Mouse (Mus musculus) T-cell, adult 66 days (primary cell): ENCODE measurements around the gene Fam43b. TPM values are rescaled to one million over a fixed set of nuclear protein-coding genes. Genes with fewer than 3 reads are reported as not detected.

Source experiments
- total RNA-seq, 2 experiments: library from RNA; stranded (reverse); gene quantifications; 3 replicates in 1 of 2; 4 replicates in 1 of 2; pipeline ENCODE4 v1.2.4; 2023

Gene Fam43b
- not detected for total RNA-seq

GRCm38 (mm10) chr4:138395971-138396645, at the start of gene Fam43b:
Gene Fam43b, minus strand, starts transcription at chr4:138396528.

DNA sequence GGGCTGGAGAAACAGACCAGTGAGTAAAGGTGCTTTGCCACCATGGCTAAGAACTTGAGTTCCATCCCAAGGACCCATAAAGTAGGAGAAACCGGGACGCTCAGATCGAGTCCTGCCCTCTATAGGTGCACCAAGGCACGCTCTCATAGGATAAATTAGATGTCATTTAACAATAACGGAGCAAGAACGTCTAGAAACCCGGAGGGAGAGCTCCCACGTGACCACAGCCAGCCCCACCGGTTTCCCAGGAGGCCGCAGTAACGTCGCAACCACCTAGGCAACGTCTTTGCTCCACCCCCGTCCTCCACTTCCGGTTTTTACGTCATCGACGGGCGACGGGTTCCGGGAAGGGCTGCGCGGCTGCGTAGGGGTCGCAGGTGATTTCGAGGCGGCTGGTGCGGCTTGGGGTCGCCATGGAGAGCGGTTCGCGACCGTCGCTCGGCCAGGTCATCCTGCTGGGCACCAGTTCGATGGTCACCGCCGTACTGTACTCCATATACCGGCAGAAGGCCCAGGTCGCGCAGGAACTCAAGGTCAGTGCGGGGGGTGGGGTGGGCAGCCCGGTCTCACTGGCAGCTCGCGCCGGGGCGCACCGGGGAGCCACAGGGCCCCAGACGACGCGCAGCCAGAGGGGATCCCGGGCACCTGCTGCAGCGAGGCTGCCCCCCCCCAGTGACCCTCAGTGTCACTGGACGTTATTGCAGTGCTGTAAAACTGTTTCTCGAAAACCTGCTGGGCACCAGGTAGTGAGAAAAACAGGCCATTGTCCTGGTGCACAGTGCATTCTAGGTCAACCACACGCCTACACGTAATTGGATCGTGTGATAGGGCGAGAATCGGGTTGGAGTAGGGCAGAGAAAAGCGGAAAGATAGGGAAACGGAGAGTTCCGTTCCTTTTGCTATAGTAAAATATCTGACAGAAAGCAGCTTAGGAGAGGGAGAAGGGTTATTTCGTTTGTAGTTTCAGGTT, 38.3 kb upstream of the Fam43b start, which contains the start of gene Mul1:
Gene Mul1, plus strand, starts transcription at position 325 of the 970 bp plus-strand sequence.

GRCm38 (mm10) chr4:138367641-138368497, 28.5 kb downstream of the Fam43b start, which contains the start of gene Cda:
Gene Cda, minus strand, starts transcription at chr4:138367992.

Other genes starting within 250 kb of the Fam43b start
- gene Hp1bp3, start 180.2 kb downstream of the Fam43b start, total RNA-seq: 100 to 1,000 TPM; 202 to 204 TPM
- 1 to 10 TPM in 1 of 2 experiments, under 1 TPM in 1; 0.82 to 2.1 TPM for gene Sh2d5, start 146.1 kb downstream of the Fam43b start, total RNA-seq
- gene Kif17, start 146.1 kb downstream of the Fam43b start, total RNA-seq: not detected
- gene Ddost, start 91.8 kb downstream of the Fam43b start, total RNA-seq: 10 to 100 TPM; 69.6 to 71.6 TPM
- 10 to 100 TPM; 42.4 to 49.5 TPM for gene Pink1, start 70.2 kb downstream of the Fam43b start, total RNA-seq
- not detected for gene Cda, start 28.5 kb downstream of the Fam43b start, total RNA-seq
- 10 to 100 TPM; 36.1 to 38.8 TPM for gene Mul1, start 38.1 kb upstream of the Fam43b start, total RNA-seq
- gene Camk2n1, start 57.8 kb upstream of the Fam43b start, total RNA-seq: 1 to 10 TPM; 1.8 to 1.9 TPM
- not detected for gene Vwa5b1, start 239.4 kb upstream of the Fam43b start, total RNA-seq